Mouse (Mus musculus): Measurements from ENCODE around the gene Olfr465-ps1.

- TF ChIP-seq POLR2A (IDR thresholded peaks at IDR 0.05; ENCODE audit: borderline replicate concordance, low read depth, low read length) (no peak), CTCF (IDR thresholded peaks at IDR 0.05; ENCODE audit: low read depth, low read length) (no peak)
Observed at GRCm38 (mm10) chr13:65174102-65174501, 36.2 kb downstream of the Olfr465-ps1 start.

All from bone marrow macrophage, adult 2 months (primary cell).